Mouse (Mus musculus): ENCODE results near the gene Bex2. TPM values are rescaled to one million over a fixed set of nuclear protein-coding genes. Genes with fewer than 3 reads are reported as not detected.

Bex2 gene
- 3.2 TPM for total RNA-seq (2023)

DNA sequence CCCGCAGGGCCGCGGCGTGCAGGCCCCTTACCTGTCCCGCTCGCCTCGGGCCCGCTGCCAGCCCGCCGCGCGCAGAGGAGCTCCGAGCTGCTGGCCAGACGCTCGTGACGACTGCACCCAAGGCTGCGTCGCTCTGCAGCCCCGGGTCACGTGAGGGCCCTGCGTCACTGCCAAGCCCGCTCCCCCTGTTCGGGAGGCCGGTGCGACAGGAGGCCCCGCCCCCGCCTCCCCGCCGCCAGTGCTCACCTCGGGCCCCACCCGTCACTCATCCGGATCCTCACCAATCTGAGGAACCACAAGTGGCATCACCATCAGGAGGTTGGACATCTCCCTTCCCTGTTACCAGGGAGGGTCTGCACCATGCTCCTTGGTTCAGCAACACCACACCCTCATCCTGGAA, at the start of gene Bex2:
Gene Bex2 (minus strand): TSS at position 217 of the 400 bp plus-strand sequence.

DNA sequence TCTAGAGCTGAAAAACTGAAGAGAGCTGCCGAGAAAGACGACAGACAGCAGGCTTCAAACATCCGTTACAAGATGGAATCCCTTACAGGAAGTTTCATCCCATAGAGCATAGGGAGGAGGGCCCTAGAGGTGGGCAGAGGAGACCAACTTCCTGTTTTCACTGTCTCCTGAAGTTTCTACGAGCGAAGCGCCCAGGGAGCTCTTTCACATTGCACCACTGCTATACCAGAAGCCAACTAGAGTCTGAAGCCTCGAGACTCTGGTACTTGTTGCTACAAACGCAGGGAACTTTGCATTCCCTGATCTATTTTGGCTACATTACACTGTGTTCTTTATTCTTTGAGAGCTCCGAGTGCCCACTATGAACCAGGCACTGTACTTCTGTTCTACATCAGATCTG, 17.1 kb upstream of the Bex2 start, which contains the start of gene Nxf3:
Gene Nxf3 (minus strand): TSS at position 101 of the 400 bp plus-strand sequence.

DNA sequence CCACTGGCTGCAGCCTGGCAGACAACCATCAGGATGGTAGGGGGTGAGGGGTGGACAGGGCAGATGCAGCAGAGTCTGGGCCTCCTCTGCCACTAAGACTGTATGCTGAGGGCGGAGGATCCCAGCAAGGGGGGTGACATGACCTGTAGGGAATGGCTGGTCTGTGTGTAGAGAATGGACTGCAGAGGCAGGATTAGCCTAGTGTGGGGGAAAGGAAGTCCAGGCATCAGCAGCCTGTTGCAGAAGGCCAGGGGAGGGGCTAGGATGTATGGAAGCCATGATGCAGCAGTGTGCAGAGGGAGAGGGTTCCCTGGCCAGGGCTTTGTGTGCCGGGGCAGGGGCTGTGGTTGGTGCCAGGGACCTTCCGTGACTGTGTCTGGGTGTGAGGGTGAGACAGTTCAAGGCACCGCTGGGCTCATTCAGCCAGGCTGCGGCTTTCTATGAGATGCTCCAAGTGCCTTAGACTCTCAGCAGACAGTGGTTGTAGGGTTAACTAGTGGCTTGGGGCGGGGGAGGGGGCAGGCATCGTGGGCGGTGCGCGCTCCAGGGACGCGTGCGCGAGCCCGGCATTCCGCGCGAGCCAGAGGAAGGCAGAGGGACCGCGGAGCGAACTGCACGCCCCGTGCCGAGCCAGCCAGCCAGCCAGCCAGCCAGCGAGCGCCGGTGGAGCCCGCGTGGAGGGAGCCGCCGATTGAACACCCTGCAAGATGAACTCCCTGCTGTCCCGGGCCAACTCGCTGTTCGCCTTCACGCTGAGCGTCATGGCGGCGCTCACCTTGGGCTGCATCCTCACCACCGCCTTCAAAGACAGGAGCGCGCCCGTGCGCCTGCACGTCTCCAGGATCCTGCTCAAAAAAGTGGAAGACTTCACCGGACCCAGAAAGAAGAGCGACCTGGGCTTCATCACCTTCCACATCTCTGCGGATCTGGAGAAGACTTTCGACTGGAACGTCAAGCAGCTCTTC, 35.0 kb downstream of the Bex2 start, which contains the start of gene Arxes1:
Gene Arxes1 (plus strand): TSS at position 569 of the 965 bp plus-strand sequence.

Other genes with a start within 250 kb of the Bex2 start
- 17.6 TPM for gene Gprasp2, start 229.2 kb downstream of the Bex2 start, total RNA-seq (2023)
- gene Arxes2, start 74.4 kb downstream of the Bex2 start, total RNA-seq (2023), result 1.4 TPM
- gene Arxes1, start 34.9 kb downstream of the Bex2 start, total RNA-seq (2023), result not detected
- not detected for gene Nxf3, start 17.0 kb upstream of the Bex2 start, total RNA-seq (2023)
- gene Bex4, start 70.8 kb upstream of the Bex2 start, total RNA-seq (2023), result not detected
- gene Tceal8, start 104.1 kb upstream of the Bex2 start, total RNA-seq (2023), result 0.83 TPM
- gene Tceal5, start 135.6 kb upstream of the Bex2 start, total RNA-seq (2023), result not detected
- gene Tceal7, start 146.5 kb upstream of the Bex2 start, total RNA-seq (2023), result not detected
- 4.6 TPM for gene Bex1, start 147.3 kb upstream of the Bex2 start, total RNA-seq (2023)
- 36.0 TPM for gene Tceal9, start 176.8 kb upstream of the Bex2 start, total RNA-seq (2023)
- gene Bex3, start 202.0 kb upstream of the Bex2 start, total RNA-seq (2023), result 61.1 TPM